Mouse (Mus musculus) lung, postnatal 0 days (tissue): ENCODE results near the gene Aebp2. TPM values are rescaled to one million over a fixed set of nuclear protein-coding genes. Genes with fewer than 3 reads are reported as not detected.
"Not testable (repeated sequence)": the region's sequence is repeated elsewhere in the genome, so short reads cannot be mapped to it uniquely, and the experiment has no call there.

Experiments
- ATAC-seq: fragments of 200-750 bp; cut with Nextera tagmentation; 2 replicates; pipeline ENCODE4 v1.8.0; 2017; ENCODE audit warnings: moderate library complexity
- DNase-seq: peaks from one replicate; pipeline ENCODE4 v3.0.0-alpha.2; 2016; ENCODE audit warnings: low spot score
- H3K27ac ChIP-seq: fragments of 300-500 bp; sonication (generic); 2 replicates; pipeline ENCODE4 v1.5.1; 2014; ENCODE audit warnings: antibody characterized with exemption, mild to moderate bottlenecking, low read length, mixed read lengths
- H3K27me3 ChIP-seq: fragments of 300-500 bp; sonication (generic); replicated peaks from 2 replicates; pipeline ENCODE4 v1.6.1; 2014; ENCODE audit warnings: low read length, mixed read lengths; ENCODE audit not compliant: insufficient read depth
- H3K36me3 ChIP-seq: fragments of 300-500 bp; sonication (generic); 2 replicates; pipeline ENCODE4 v1.6.1; 2014; ENCODE audit warnings: low read length, mixed read lengths; ENCODE audit not compliant: insufficient read depth
- H3K4me1 ChIP-seq: fragments of 300-500 bp; sonication (generic); 2 replicates; pipeline ENCODE4 v1.6.1; 2014; ENCODE audit warnings: antibody characterized with exemption, low read depth, low read length, mixed read lengths; ENCODE audit not compliant: insufficient read depth
- H3K4me2 ChIP-seq: fragments of 300-500 bp; sonication (generic); replicated peaks from 2 replicates; pipeline ENCODE4 v1.6.1; 2014; ENCODE audit warnings: low read depth, mild to moderate bottlenecking, low read length, moderate library complexity, mixed read lengths
- H3K4me3 ChIP-seq: fragments of 300-500 bp; sonication (generic); 2 replicates; pipeline ENCODE4 v1.5.1; 2014; ENCODE audit warnings: low read depth, low read length
- H3K9ac ChIP-seq: fragments of 300-500 bp; sonication (generic); replicated peaks from 2 replicates; pipeline ENCODE4 v1.6.1; 2014; ENCODE audit warnings: low read depth, mild to moderate bottlenecking
- H3K9me3 ChIP-seq: fragments of 300-500 bp; sonication (generic); 2 replicates; pipeline ENCODE4 v1.6.1; 2016; ENCODE audit warnings: low read length, mixed read lengths
- CTCF ChIP-seq: IDR thresholded peaks from 2 replicates; pipeline ENCODE4 v1.5.1; 2016; ENCODE audit warnings: antibody characterized with exemption, mild to moderate bottlenecking
- EP300 ChIP-seq: IDR thresholded peaks from 2 replicates; pipeline ENCODE4 v1.6.1; 2016; ENCODE audit warnings: antibody characterized with exemption, mild to moderate bottlenecking, control low read depth
- WGBS: fragments of 180-500 bp; shearing (Covaris S2); extraction: QIAGEN DNeasy Blood & Tissue Kit; methylation state at CpG from one replicate; pipeline ENCODE4 v1.1.7; 2014; 5-methylcytosine and 5-hydroxymethylcytosine counted together
- polyA plus RNA-seq: library from polyadenylated mRNA; unstranded; fragments of >200 nt; fragmentation: Nextera tagmentation; extraction: Ambion mirVana; gene quantifications from 2 replicates; pipeline ENCODE4 v1.2.1, GENCODE M21; 2015

Gene Aebp2
- polyA plus RNA-seq, 1 experiment from 2014 or later, result 7.6 TPM

GRCm38 (mm10) chr6:140657920-140658522 is 35.6 kb downstream of the Aebp2 start:
- 80% methylated on average over 3 of the region's 3 CpGs for WGBS
- no peak for TF ChIP-seq EP300
- TF ChIP-seq CTCF, result no peak
- DNase-seq, result no peak
- no peak for ATAC-seq
- Histone ChIP-seq H3K36me3 (0 out of 2 replicates have a peak, but pooled peaks cover 2% of the 10 kb centered on the region), H3K4me1 (no peaks in the 10 kb centered on the region), H3K4me2 (no peak overlapping the region), H3K27me3 (no peaks in the 10 kb centered on the region), H3K4me3 (no peak overlapping the region), H3K9me3 (no peaks in the 10 kb centered on the region), H3K27ac (no peak overlapping the region), H3K9ac (no peak overlapping the region)

GRCm38 (mm10) chr6:140661111-140661510 is 38.6 kb downstream of the Aebp2 start:
- TF ChIP-seq EP300 (no peak), CTCF (no peak)
- H3K9ac ChIP-seq, result no peak overlapping the region
- no peaks in the 10 kb centered on the region for H3K36me3 ChIP-seq
- no peaks in the 10 kb centered on the region for H3K4me1 ChIP-seq
- no peaks in the 10 kb centered on the region for H3K9me3 ChIP-seq
- no peaks in the 10 kb centered on the region for H3K27me3 ChIP-seq
- ATAC-seq, result peak; percentile 46; the same call in 1 of the 2 replicates
- H3K4me3 ChIP-seq, result no peak overlapping the region
- no peak overlapping the region for H3K27ac ChIP-seq
- DNase-seq, result peak; percentile 57
- no peak overlapping the region for H3K4me2 ChIP-seq
- WGBS, result 69% methylated on average over 10 of the region's 10 CpGs

- ATAC-seq (no peak), DNase-seq (no peak)
- no peak overlapping the region for H3K4me3 ChIP-seq
- no peaks in the 10 kb centered on the region for H3K27me3 ChIP-seq
- H3K36me3 ChIP-seq, result no peaks in the 10 kb centered on the region
- no peaks in the 10 kb centered on the region for H3K9me3 ChIP-seq
- H3K4me2 ChIP-seq, result no peak overlapping the region
- H3K4me1 ChIP-seq, result no peaks in the 10 kb centered on the region
- H3K27ac ChIP-seq, result no peak overlapping the region
- no peak for TF ChIP-seq CTCF
- no peak for TF ChIP-seq EP300
- WGBS, result 86% methylated on average over 7 of the region's 7 CpGs
- no peak overlapping the region for H3K9ac ChIP-seq
These were observed 39.3 kb downstream of the Aebp2 start for GRCm38 (mm10) chr6:140661777-140662176.

GRCm38 (mm10) chr6:140662290-140662689 is 39.8 kb downstream of the Aebp2 start:
- no peak overlapping the region for H3K9ac ChIP-seq
- H3K4me3 ChIP-seq, result no peak overlapping the region
- H3K27ac ChIP-seq, result no peak overlapping the region
- DNase-seq (no peak), ATAC-seq (0 out of 2 replicates have a peak, but pooled peaks have one; percentile 19)
- no peaks in the 10 kb centered on the region for H3K9me3 ChIP-seq
- H3K27me3 ChIP-seq, result no peaks in the 10 kb centered on the region
- no peak overlapping the region for H3K4me2 ChIP-seq
- TF ChIP-seq EP300 (no peak), CTCF (no peak)
- WGBS, result 61% methylated on average over 6 of the region's 6 CpGs
- no peaks in the 10 kb centered on the region for H3K36me3 ChIP-seq
- H3K4me1 ChIP-seq, result no peaks in the 10 kb centered on the region

- not testable (repeated sequence) for H3K4me1 ChIP-seq, H3K36me3 ChIP-seq, H3K9me3 ChIP-seq, H3K4me2 ChIP-seq, ATAC-seq, H3K27ac ChIP-seq, DNase-seq, H3K9ac ChIP-seq, H3K4me3 ChIP-seq, H3K27me3 ChIP-seq
- 48% methylated on average over 3 of the region's 3 CpGs for WGBS
- peak; percentile 60 for TF ChIP-seq CTCF
These were observed 40.2 kb downstream of the Aebp2 start for GRCm38 (mm10) chr6:140662697-140663096.

- DNase-seq, result no peak
- H3K4me3 ChIP-seq, result no peak overlapping the region
- no peak overlapping the region for H3K9ac ChIP-seq
- WGBS, result 79% methylated on average over 5 of the region's 5 CpGs
- no peaks in the 10 kb centered on the region for H3K27me3 ChIP-seq
- H3K27ac ChIP-seq, result no peak overlapping the region
- no peaks in the 10 kb centered on the region for H3K4me1 ChIP-seq
- ATAC-seq, result no peak
- TF ChIP-seq CTCF (no peak), EP300 (no peak)
- H3K36me3 ChIP-seq, result no peaks in the 10 kb centered on the region
- no peaks in the 10 kb centered on the region for H3K9me3 ChIP-seq
- no peak overlapping the region for H3K4me2 ChIP-seq
These were observed 42.1 kb downstream of the Aebp2 start for GRCm38 (mm10) chr6:140664611-140665010.
